Mouse (Mus musculus): ENCODE data around the gene Hoxd3. TPM values are rescaled to one million over a fixed set of nuclear protein-coding genes. Genes with fewer than 3 reads are reported as not detected.

Gene Hoxd3
- polyA plus RNA-seq, 1 experiment from 2014 or later, result 0.39 TPM

GRCm38 (mm10) chr2:74670632-74671188 is 41.0 kb upstream of the Hoxd3 start:
- no peak overlapping the region for H3K4me3 ChIP-seq (ENCODE audit: low read length)
- H3K9ac ChIP-seq (ENCODE audit: low read length), result no peak overlapping the region
- H3K9me3 ChIP-seq (ENCODE audit: control insufficient read depth, low read length), result no peaks in the 10 kb centered on the region
- no peak overlapping the region for H3K4me2 ChIP-seq (ENCODE audit: low read depth, low read length)
- no peak for ATAC-seq (ENCODE audit: low read depth)
- no peak overlapping the region for H3K27ac ChIP-seq (ENCODE audit: low read length)
- H3K27me3 ChIP-seq (ENCODE audit: control insufficient read depth, insufficient read depth, low read depth, low read length), result peaks cover 93% of the 10 kb centered on the region
- 3% methylated on average over 3 of the region's 3 CpGs for WGBS
- H3K36me3 ChIP-seq (ENCODE audit: control insufficient read depth, insufficient read depth, low read length), result no peaks in the 10 kb centered on the region
- peaks cover 8% of the 10 kb centered on the region; the same call in 1 of the 2 replicates for H3K4me1 ChIP-seq (replicated peaks; ENCODE audit: control insufficient read depth, insufficient read depth, low read length)

- no peak for ATAC-seq (ENCODE audit: low read depth)
- no peak overlapping the region for H3K4me3 ChIP-seq (ENCODE audit: low read length)
- peaks cover 8% of the 10 kb centered on the region; the same call in 1 of the 2 replicates for H3K4me1 ChIP-seq (replicated peaks; ENCODE audit: control insufficient read depth, insufficient read depth, low read length)
- 18% methylated on average over 5 of the region's 5 CpGs for WGBS
- H3K27ac ChIP-seq (ENCODE audit: low read length), result no peak overlapping the region
- H3K27me3 ChIP-seq (ENCODE audit: control insufficient read depth, insufficient read depth, low read depth, low read length), result peaks cover 95% of the 10 kb centered on the region
- H3K4me2 ChIP-seq (ENCODE audit: low read depth, low read length), result no peak overlapping the region
- no peaks in the 10 kb centered on the region for H3K9me3 ChIP-seq (ENCODE audit: control insufficient read depth, low read length)
- H3K36me3 ChIP-seq (ENCODE audit: control insufficient read depth, insufficient read depth, low read length), result no peaks in the 10 kb centered on the region
- H3K9ac ChIP-seq (ENCODE audit: low read length), result no peak overlapping the region
Observed at GRCm38 (mm10) chr2:74671847-74672246, 39.9 kb upstream of the Hoxd3 start.

GRCm38 (mm10) chr2:74672481-74673362 is 39.0 kb upstream of the Hoxd3 start:
- Histone ChIP-seq H3K36me3 (ENCODE audit: control insufficient read depth, insufficient read depth, low read length) (no peaks in the 10 kb centered on the region), H3K4me3 (ENCODE audit: low read length) (peak overlapping the region; percentile 32), H3K27ac (ENCODE audit: low read length) (no peak overlapping the region), H3K27me3 (ENCODE audit: control insufficient read depth, insufficient read depth, low read depth, low read length) (peaks cover 96% of the 10 kb centered on the region), H3K4me1 (replicated peaks; ENCODE audit: control insufficient read depth, insufficient read depth, low read length) (peaks cover 8% of the 10 kb centered on the region; the same call in 1 of the 2 replicates), H3K4me2 (ENCODE audit: low read depth, low read length) (peak overlapping the region; percentile 45), H3K9me3 (ENCODE audit: control insufficient read depth, low read length) (no peaks in the 10 kb centered on the region), H3K9ac (ENCODE audit: low read length) (no peak overlapping the region)
- 7% methylated on average over 40 of the region's 40 CpGs for WGBS
- peak; percentile 61 for ATAC-seq (ENCODE audit: low read depth)

GRCm38 (mm10) chr2:74673835-74674425 is 37.8 kb upstream of the Hoxd3 start:
- Histone ChIP-seq H3K4me2 (ENCODE audit: low read depth, low read length) (no peak overlapping the region), H3K9me3 (ENCODE audit: control insufficient read depth, low read length) (no peaks in the 10 kb centered on the region), H3K36me3 (ENCODE audit: control insufficient read depth, insufficient read depth, low read length) (no peaks in the 10 kb centered on the region), H3K4me3 (ENCODE audit: low read length) (no peak overlapping the region), H3K9ac (ENCODE audit: low read length) (no peak overlapping the region), H3K27me3 (ENCODE audit: control insufficient read depth, insufficient read depth, low read depth, low read length) (peaks cover 95% of the 10 kb centered on the region), H3K27ac (ENCODE audit: low read length) (no peak overlapping the region), H3K4me1 (replicated peaks; ENCODE audit: control insufficient read depth, insufficient read depth, low read length) (no peaks in the 10 kb centered on the region)
- WGBS, result 2% methylated on average over 24 of the region's 24 CpGs
- no peak for ATAC-seq (ENCODE audit: low read depth)

GRCm38 (mm10) chr2:74674881-74675665 is 36.7 kb upstream of the Hoxd3 start, which contains the start of gene Hoxd12:
Gene Hoxd12 (plus strand): TSS chr2:74675013.
- Histone ChIP-seq H3K4me1 (replicated peaks; ENCODE audit: control insufficient read depth, insufficient read depth, low read length) (no peaks in the 10 kb centered on the region), H3K36me3 (ENCODE audit: control insufficient read depth, insufficient read depth, low read length) (no peaks in the 10 kb centered on the region), H3K9ac (ENCODE audit: low read length) (no peak within 1 kb of the TSS), H3K27ac (ENCODE audit: low read length) (no peak within 1 kb of the TSS), H3K9me3 (ENCODE audit: control insufficient read depth, low read length) (no peaks in the 10 kb centered on the region), H3K4me3 (ENCODE audit: low read length) (no peak within 1 kb of the TSS), H3K27me3 (ENCODE audit: control insufficient read depth, insufficient read depth, low read depth, low read length) (peaks cover 97% of the 10 kb centered on the region), H3K4me2 (ENCODE audit: low read depth, low read length) (no peak within 1 kb of the TSS)
- no peak for ATAC-seq (ENCODE audit: low read depth)
- 2% methylated on average over 47 of the region's 47 CpGs for WGBS

GRCm38 (mm10) chr2:74675666-74676282 is 36.0 kb upstream of the Hoxd3 start:
- no peak for ATAC-seq (ENCODE audit: low read depth)
- WGBS, result 4% methylated on average over 24 of the region's 24 CpGs
- Histone ChIP-seq H3K9ac (ENCODE audit: low read length) (no peak overlapping the region), H3K9me3 (ENCODE audit: control insufficient read depth, low read length) (no peaks in the 10 kb centered on the region), H3K4me2 (ENCODE audit: low read depth, low read length) (no peak overlapping the region), H3K4me1 (replicated peaks; ENCODE audit: control insufficient read depth, insufficient read depth, low read length) (no peaks in the 10 kb centered on the region), H3K4me3 (ENCODE audit: low read length) (no peak overlapping the region), H3K36me3 (ENCODE audit: control insufficient read depth, insufficient read depth, low read length) (no peaks in the 10 kb centered on the region), H3K27ac (ENCODE audit: low read length) (no peak overlapping the region), H3K27me3 (ENCODE audit: control insufficient read depth, insufficient read depth, low read depth, low read length) (peaks cover 99% of the 10 kb centered on the region)

GRCm38 (mm10) chr2:74676376-74677052 is 35.2 kb upstream of the Hoxd3 start:
- Histone ChIP-seq H3K4me3 (ENCODE audit: low read length) (no peak overlapping the region), H3K9me3 (ENCODE audit: control insufficient read depth, low read length) (no peaks in the 10 kb centered on the region), H3K9ac (ENCODE audit: low read length) (no peak overlapping the region), H3K27ac (ENCODE audit: low read length) (no peak overlapping the region), H3K36me3 (ENCODE audit: control insufficient read depth, insufficient read depth, low read length) (no peaks in the 10 kb centered on the region), H3K4me1 (replicated peaks; ENCODE audit: control insufficient read depth, insufficient read depth, low read length) (no peaks in the 10 kb centered on the region), H3K27me3 (ENCODE audit: control insufficient read depth, insufficient read depth, low read depth, low read length) (peaks cover 99% of the 10 kb centered on the region), H3K4me2 (ENCODE audit: low read depth, low read length) (no peak overlapping the region)
- 4% methylated on average over 9 of the region's 9 CpGs for WGBS
- ATAC-seq (ENCODE audit: low read depth), result no peak

GRCm38 (mm10) chr2:74677106-74677505 is 34.6 kb upstream of the Hoxd3 start:
- Histone ChIP-seq H3K27me3 (ENCODE audit: control insufficient read depth, insufficient read depth, low read depth, low read length) (peaks cover 99% of the 10 kb centered on the region), H3K9ac (ENCODE audit: low read length) (no peak overlapping the region), H3K4me2 (ENCODE audit: low read depth, low read length) (no peak overlapping the region), H3K9me3 (ENCODE audit: control insufficient read depth, low read length) (no peaks in the 10 kb centered on the region), H3K4me3 (ENCODE audit: low read length) (no peak overlapping the region), H3K36me3 (ENCODE audit: control insufficient read depth, insufficient read depth, low read length) (no peaks in the 10 kb centered on the region), H3K4me1 (replicated peaks; ENCODE audit: control insufficient read depth, insufficient read depth, low read length) (peaks cover 4% of the 10 kb centered on the region; the same call in 1 of the 2 replicates), H3K27ac (ENCODE audit: low read length) (no peak overlapping the region)
- WGBS, result 23% methylated on average over 2 of the region's 2 CpGs
- ATAC-seq (ENCODE audit: low read depth), result no peak
